Mouse (Mus musculus) heart, postnatal 0 days (tissue): ENCODE data around the gene Pde4d.

ENCODE experiments used
- CTCF ChIP-seq: IDR thresholded peaks from 2 replicates; pipeline ENCODE4 v1.5.1; 2016; ENCODE audit warnings: antibody characterized with exemption, control low read depth, low read depth
- EP300 ChIP-seq: IDR thresholded peaks from 2 replicates; pipeline ENCODE4 v1.6.1; 2016; ENCODE audit warnings: antibody characterized with exemption, low read depth

DNA sequence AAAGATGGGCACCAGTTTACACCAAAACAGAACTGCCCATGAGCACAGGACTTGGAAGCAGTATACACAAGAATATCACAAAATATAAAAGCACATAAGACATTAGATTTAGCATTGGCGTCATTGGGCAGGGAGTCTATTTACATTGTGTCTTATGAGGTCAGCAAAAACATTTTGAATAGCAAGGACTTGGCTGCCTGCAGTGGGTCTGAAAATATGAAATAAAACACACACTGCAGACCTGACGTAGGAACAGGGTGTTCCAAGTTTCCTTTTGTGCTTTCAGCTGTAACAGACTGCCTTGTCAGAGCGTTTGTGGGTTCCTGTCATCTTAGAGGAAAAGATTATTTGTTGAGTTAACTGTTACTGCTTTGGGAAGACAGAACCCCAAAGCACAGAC, 176.4 kb downstream of the Pde4d start:
- no peak for TF ChIP-seq CTCF
- no peak for TF ChIP-seq EP300
